Mouse (Mus musculus): ENCODE results near the gene Kcnf1. TPM values are rescaled to one million over a fixed set of nuclear protein-coding genes. Genes with fewer than 3 reads are reported as not detected.
"Not testable (repeated sequence)": the region's sequence is repeated elsewhere in the genome, so short reads cannot be mapped to it uniquely, and the experiment has no call there.

Kcnf1 gene
- total RNA-seq, 2 experiments from 2014 or later, result not detected

DNA sequence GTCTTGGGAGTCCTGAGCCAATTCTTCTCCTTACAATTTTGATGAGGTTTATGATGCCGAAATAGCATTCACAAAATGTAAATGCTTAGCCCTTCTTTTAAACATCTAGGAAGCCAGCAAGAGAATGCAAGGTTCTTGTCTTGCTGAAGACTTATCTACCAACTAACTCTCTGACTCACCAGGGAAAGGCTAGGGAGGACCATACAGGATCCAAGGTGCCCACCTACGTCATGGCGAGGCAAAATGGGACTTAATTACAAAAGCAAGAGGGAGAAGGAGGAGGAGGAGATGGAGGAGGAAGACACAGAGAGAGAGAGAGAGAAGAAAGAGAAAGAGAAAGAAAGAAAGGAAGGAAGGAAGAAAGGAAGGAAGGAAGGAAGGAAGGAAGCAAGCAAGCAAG is 12.7 kb downstream of the Kcnf1 start:
- ATAC-seq (replicated peaks; ENCODE audit: poor library complexity, severe bottlenecking), result no peak

DNA sequence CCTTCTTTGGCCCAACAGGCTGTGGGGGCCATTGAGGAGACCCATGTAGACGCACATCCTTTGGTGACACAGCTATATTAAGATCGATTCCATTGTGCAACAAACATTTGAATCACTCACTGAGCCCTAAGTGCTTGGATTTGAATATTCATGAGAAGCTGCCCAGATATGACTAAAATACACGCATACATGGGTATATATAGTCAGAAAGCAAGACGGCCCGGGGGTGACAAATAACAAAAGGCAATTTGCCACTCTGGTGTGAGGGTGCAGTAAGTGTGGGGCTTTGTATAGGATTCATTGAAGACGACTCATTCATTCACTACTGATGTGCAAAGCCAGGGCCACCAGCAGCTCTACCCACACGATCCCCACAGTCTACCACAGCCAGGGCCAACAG is 17.1 kb downstream of the Kcnf1 start:
- ATAC-seq (replicated peaks; ENCODE audit: poor library complexity, severe bottlenecking), result no peak

DNA sequence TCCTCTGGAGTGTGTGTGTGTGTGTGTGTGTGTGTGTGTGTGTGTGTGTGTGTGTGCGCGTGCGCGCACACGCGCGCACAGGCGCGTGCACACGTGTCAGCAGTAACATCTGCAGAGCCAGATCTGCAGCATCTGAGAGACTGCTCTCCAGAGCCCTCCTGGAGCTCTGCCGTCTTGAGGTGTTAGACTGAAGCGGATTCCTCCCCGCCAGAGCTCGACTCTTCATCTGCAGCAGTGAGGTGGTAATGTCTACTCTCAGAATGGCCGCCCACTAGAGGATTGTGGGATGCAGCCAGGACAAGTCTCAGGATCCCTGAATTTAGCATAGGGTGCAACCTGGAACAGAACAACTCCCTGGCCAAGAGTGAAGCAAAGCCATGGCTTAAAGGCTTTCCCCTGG is 19.1 kb downstream of the Kcnf1 start:
- ATAC-seq (replicated peaks; ENCODE audit: poor library complexity, severe bottlenecking), result no peak

DNA sequence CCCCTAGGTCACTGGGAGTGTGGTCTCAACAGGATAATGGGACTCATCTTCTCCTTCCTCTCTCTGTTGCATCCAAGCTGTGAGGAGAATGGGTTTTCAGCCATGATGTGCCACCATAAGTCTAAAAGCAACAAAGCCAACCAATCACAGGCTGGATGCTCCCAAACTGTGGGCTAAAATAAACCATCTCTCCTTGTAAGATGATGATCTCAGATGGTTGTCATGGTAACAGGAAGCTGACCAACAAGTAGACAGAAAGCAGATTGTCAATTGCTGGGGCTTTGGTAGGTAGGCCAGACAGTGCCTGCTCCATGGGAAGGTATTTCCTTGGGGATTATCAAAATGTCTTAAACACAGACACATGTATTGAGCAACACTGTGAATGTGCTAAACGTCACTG is 20.9 kb downstream of the Kcnf1 start:
- no peak for ATAC-seq (replicated peaks; ENCODE audit: poor library complexity, severe bottlenecking)

DNA sequence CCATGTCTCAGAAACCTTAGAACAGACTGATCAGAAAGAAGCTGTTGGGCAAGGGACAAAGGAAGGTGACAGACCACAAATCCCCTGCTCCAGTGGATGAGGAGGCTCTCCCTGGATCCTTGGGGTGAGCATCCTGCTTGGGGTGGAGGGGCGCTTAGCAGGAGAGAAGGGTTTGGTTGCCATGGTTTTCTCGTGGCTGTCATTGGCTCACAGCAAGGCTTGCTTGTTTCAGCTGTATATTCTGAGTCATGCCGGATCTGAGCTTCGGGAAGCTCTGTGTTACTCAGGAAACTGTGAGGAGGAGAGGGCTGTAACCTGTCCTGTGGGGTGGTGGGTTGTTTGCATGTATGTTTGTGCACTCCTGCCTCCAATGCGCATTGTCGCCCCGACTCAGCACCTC is 23.8 kb downstream of the Kcnf1 start:
- no peak for ATAC-seq (replicated peaks; ENCODE audit: poor library complexity, severe bottlenecking)

DNA sequence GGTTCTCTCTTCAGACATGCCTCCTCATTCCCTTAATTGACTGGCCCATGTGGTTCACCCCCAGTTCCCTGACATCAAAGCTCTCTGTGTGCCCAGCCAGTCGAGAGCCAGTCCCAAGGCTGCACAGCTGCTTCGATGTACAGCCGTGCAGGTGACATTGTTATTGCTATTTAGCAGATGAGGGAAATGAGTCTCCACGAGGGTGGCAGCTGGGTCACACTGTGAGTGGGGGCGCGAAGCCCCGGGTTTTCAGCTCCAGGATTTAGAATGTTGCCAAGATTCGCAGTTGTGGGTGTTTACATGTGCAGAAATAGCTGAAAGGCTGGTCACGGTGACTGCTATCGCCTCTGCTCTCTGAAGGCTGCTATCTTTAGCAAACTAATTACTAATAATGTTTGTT is 27.8 kb downstream of the Kcnf1 start:
- ATAC-seq (replicated peaks; ENCODE audit: poor library complexity, severe bottlenecking), result no peak

DNA sequence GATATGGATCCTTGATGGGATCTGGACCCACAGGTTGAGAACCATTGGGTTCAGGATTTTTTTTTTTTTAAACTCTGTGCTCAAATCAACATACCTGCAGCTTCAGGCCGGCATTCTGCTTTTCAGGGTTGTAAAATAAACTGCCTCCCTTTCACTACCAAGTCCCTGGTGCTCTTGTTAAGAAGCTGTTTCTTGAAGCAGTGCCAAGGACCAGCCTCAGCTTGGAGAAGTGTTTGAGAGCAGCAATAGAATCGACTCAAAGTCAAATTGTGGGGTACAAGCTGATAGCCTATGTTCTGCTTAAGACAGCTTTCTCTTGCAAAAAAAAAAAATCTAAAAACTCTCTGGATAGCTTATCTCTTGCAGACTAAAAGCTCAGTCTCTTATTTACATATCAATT is 34.9 kb downstream of the Kcnf1 start:
- no peak for ATAC-seq (replicated peaks; ENCODE audit: poor library complexity, severe bottlenecking)

DNA sequence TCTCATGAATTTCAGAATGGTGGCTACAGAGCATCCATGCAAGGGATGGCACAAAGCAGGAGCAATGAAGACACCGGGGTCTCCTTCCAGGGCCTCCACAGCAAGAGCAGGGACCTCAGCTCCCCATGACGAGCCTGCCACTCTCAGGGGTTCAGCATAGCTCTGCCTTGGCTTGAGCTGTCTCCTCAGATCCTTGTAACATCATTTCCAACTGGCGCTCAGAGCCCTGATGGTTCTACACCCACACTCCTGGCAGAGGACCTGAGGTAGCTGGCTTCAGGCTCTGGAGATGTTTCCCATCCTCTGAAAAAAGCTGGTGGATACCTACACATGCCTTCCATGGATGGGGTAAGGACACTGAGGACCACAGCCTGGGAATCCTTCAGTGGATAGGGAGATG is 36.3 kb downstream of the Kcnf1 start:
- ATAC-seq (replicated peaks; ENCODE audit: poor library complexity, severe bottlenecking), result no peak

DNA sequence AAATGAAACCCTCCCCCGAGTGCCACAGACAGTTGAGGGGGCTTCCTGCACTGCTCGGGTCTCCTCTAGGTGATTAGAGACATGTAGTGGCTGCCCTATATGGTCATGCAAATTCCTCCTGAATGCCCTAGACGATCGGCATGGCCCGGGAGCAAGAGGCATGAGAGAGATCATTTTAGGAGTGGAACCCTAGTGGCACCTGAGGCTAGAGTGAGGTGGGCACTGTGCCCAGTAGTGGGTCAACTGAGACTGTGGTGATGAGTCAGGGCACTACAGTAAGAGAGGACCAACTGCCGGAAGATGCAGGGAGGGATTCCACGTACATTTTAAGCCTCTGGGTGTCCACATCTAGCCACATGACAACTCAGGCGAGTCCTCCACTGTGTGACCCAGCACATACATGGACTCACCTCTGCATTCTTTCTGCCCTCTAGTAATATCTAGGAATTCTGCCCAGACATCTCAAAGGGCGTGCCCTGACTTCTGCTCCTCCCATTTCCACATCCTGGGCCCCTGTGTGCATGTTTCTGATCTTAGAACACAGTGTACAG is 42.1 kb downstream of the Kcnf1 start:
- no peak for ATAC-seq (replicated peaks; ENCODE audit: poor library complexity, severe bottlenecking)

DNA sequence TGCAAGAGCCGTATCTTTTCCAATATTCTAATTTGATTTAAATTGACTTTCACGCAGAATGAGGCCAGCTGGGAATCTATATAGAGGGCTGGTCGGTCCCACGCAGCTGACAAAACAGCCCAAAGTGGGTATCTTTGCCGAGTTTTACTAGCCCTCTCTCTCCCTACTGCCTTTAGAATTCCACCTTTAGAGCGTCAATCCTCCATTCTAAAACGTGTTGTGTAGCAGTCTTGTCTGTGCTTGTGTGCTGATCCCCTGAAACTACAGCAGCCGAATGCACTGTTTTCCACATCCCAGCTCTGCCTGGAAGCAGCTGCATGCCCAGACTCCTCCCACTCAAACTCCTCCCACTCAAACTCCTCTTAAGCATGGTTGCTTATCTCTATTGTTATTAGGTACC is 44.4 kb downstream of the Kcnf1 start:
- no peak for ATAC-seq (replicated peaks; ENCODE audit: poor library complexity, severe bottlenecking)

DNA sequence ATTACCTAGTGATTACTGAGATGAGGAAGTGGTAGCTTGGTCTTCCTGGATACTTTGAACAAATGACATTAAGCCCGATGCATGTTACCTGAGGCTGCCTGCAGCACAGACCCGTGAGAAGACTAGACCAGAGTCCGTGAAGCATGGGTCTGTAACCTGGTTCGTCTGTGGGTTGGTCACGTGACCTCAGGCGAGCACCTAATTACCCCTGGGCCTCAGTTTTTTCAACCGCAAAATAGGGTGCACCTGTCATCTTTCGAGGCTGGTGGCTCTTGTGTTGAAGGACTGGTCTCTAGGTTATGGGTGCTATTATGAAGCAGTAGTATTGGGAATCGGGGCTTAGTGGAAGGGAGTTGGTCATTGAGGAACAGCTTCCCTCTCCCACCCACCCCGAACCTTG is 45.1 kb downstream of the Kcnf1 start:
- no peak for ATAC-seq (replicated peaks; ENCODE audit: poor library complexity, severe bottlenecking)

DNA sequence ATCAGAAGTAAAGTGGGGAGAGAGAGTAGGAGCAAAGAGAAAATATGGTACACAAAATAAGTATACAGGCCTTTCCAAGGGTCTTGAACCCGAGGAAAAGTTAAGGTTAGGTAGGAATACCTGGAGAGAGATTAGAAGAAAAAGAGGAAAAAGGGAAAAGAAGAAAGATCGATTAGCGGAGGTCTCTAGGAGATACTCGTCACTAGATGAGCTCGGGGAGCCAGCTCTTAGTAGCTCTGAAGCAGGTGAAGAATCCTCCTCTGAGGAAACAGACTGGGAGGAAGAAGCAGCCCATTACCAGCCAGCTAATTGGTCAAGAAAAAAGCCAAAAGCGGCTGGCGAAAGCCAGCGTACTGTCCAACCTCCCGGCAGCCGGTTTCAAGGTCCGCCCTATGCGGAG is 53.8 kb downstream of the Kcnf1 start:
- not testable (repeated sequence) for ATAC-seq (replicated peaks; ENCODE audit: poor library complexity, severe bottlenecking)

Other genes with a start within 250 kb of the Kcnf1 start
- gene Pqlc3, start 176.5 kb downstream of the Kcnf1 start, total RNA-seq (2014; fragmentation: Nextera tagmentation), result 32.3 and 42.3 TPM in 2 replicates
- 19.7 and 25.3 TPM in 2 replicates for gene Pqlc3, start 176.5 kb downstream of the Kcnf1 start, total RNA-seq (2017)
- not detected in 2 replicates for gene 2410004P03Rik, start 165.2 kb downstream of the Kcnf1 start, total RNA-seq (2014; fragmentation: Nextera tagmentation)
- 0.21 and 0.26 TPM in 2 replicates for gene 2410004P03Rik, start 165.2 kb downstream of the Kcnf1 start, total RNA-seq (2017)
- gene Pdia6, start 89.7 kb upstream of the Kcnf1 start, total RNA-seq (2014; fragmentation: Nextera tagmentation), result 311 and 350 TPM in 2 replicates
- 596 and 685 TPM in 2 replicates for gene Pdia6, start 89.7 kb upstream of the Kcnf1 start, total RNA-seq (2017)
- not detected in 2 replicates for gene Atp6v1c2, start 152.5 kb upstream of the Kcnf1 start, total RNA-seq (2014; fragmentation: Nextera tagmentation)
- gene Atp6v1c2, start 152.5 kb upstream of the Kcnf1 start, total RNA-seq (2017), result not detected in 2 replicates
- gene Nol10, start 171.6 kb upstream of the Kcnf1 start, total RNA-seq (2014; fragmentation: Nextera tagmentation), result 22.2 and 30.4 TPM in 2 replicates
- gene Nol10, start 171.6 kb upstream of the Kcnf1 start, total RNA-seq (2017), result 12.7 and 14.9 TPM in 2 replicates